Mouse (Mus musculus) midbrain, embryonic 13.5 days (tissue): ENCODE measurements around the gene Hypm. TPM values are rescaled to one million over a fixed set of nuclear protein-coding genes. Genes with fewer than 3 reads are reported as not detected.

Experiments used
- ATAC-seq: fragments of 200-750 bp; cut with Nextera tagmentation; 2 replicates; pipeline ENCODE4 v1.8.0; 2017; ENCODE audit warnings: mild to moderate bottlenecking, moderate TSS enrichment, moderate library complexity
- H3K27ac ChIP-seq: fragments of 300-500 bp; sonication (generic); 2 replicates; pipeline ENCODE4 v1.5.1; 2015; ENCODE audit warnings: inconsistent platforms, mild to moderate bottlenecking, moderate library complexity
- H3K27me3 ChIP-seq: fragments of 300-500 bp; sonication (generic); 2 replicates; pipeline ENCODE4 v1.6.1; 2015; ENCODE audit warnings: mild to moderate bottlenecking, inconsistent platforms
- H3K36me3 ChIP-seq: fragments of 300-500 bp; sonication (generic); 2 replicates; pipeline ENCODE4 v1.6.1; 2015; ENCODE audit warnings: mild to moderate bottlenecking, inconsistent platforms
- H3K4me1 ChIP-seq: fragments of 300-500 bp; sonication (generic); replicated peaks from 2 replicates; pipeline ENCODE4 v1.6.1; 2015; ENCODE audit warnings: inconsistent platforms
- H3K4me2 ChIP-seq: fragments of 300-500 bp; sonication (generic); replicated peaks from 2 replicates; pipeline ENCODE4 v1.6.1; 2015; ENCODE audit warnings: moderate library complexity, mild to moderate bottlenecking, inconsistent platforms
- H3K4me3 ChIP-seq: fragments of 300-500 bp; sonication (generic); replicated peaks from 2 replicates; pipeline ENCODE4 v1.5.1; 2015; ENCODE audit warnings: mild to moderate bottlenecking, inconsistent platforms
- H3K9ac ChIP-seq: fragments of 300-500 bp; sonication (generic); replicated peaks from 2 replicates; pipeline ENCODE4 v1.6.1; 2015; ENCODE audit warnings: mild to moderate bottlenecking, inconsistent platforms
- H3K9me3 ChIP-seq: fragments of 300-500 bp; sonication (generic); 2 replicates; pipeline ENCODE4 v1.6.1; 2016; ENCODE audit warnings: mild to moderate bottlenecking, inconsistent platforms
- WGBS: fragments of 180-500 bp; shearing (Covaris S2); methylation state at CpG from one replicate; pipeline ENCODE4 v1.1.7; 2015; 5-methylcytosine and 5-hydroxymethylcytosine counted together
- polyA plus RNA-seq: library from polyadenylated mRNA; unstranded; fragments of >200 nt; fragmentation: Nextera tagmentation; extraction: Ambion mirVana; gene quantifications from 2 replicates; pipeline ENCODE4 v1.2.1, GENCODE M21; 2015

Gene Hypm
- not detected in 2 replicates for polyA plus RNA-seq

GRCm38 (mm10) chrX:9846628-9847027 is at the start of gene Hypm:
Gene Hypm (plus strand): TSS chrX:9846928.
- no peak within 1 kb of the TSS for H3K4me2 ChIP-seq
- H3K4me3 ChIP-seq, result no peak within 1 kb of the TSS
- no peak within 1 kb of the TSS for H3K27ac ChIP-seq
- H3K9ac ChIP-seq, result no peak within 1 kb of the TSS
- no peaks in the 10 kb centered on the region for H3K4me1 ChIP-seq
- ATAC-seq, result no peak
- no peaks in the 10 kb centered on the region for H3K36me3 ChIP-seq
- 73% methylated on average over 3 of the region's 3 CpGs for WGBS
- no peaks in the 10 kb centered on the region for H3K27me3 ChIP-seq
- H3K9me3 ChIP-seq, result no peaks in the 10 kb centered on the region

GRCm38 (mm10) chrX:9810101-9810500 is 36.6 kb upstream of the Hypm start:
- no peak for ATAC-seq
- Histone ChIP-seq H3K4me2 (no peak overlapping the region), H3K4me3 (no peak overlapping the region), H3K9ac (no peak overlapping the region), H3K27ac (no peak overlapping the region), H3K9me3 (no peaks in the 10 kb centered on the region), H3K4me1 (no peaks in the 10 kb centered on the region), H3K36me3 (no peaks in the 10 kb centered on the region), H3K27me3 (no peaks in the 10 kb centered on the region)
- 83% methylated on average over 1 of the region's 1 CpGs for WGBS

GRCm38 (mm10) chrX:9812469-9812868 is 34.3 kb upstream of the Hypm start:
- Histone ChIP-seq H3K27ac (no peak overlapping the region), H3K36me3 (no peaks in the 10 kb centered on the region), H3K27me3 (no peaks in the 10 kb centered on the region), H3K4me3 (no peak overlapping the region), H3K9ac (no peak overlapping the region), H3K9me3 (no peaks in the 10 kb centered on the region), H3K4me1 (no peaks in the 10 kb centered on the region), H3K4me2 (no peak overlapping the region)
- no peak for ATAC-seq

- no peak overlapping the region for H3K4me2 ChIP-seq
- 73% methylated on average over 2 of the region's 2 CpGs for WGBS
- H3K36me3 ChIP-seq, result no peaks in the 10 kb centered on the region
- H3K9ac ChIP-seq, result no peak overlapping the region
- no peaks in the 10 kb centered on the region for H3K9me3 ChIP-seq
- no peak overlapping the region for H3K27ac ChIP-seq
- no peak for ATAC-seq
- H3K4me1 ChIP-seq, result no peaks in the 10 kb centered on the region
- no peaks in the 10 kb centered on the region for H3K27me3 ChIP-seq
- no peak overlapping the region for H3K4me3 ChIP-seq
Measured at GRCm38 (mm10) chrX:9834779-9835178, 11.9 kb upstream of the Hypm start.

GRCm38 (mm10) chrX:9849403-9849802 is 2.7 kb downstream of the Hypm start, which contains the start of gene H2al3:
Gene H2al3 (plus strand): TSS chrX:9849703.
- no peaks in the 10 kb centered on the region for H3K36me3 ChIP-seq
- H3K9me3 ChIP-seq, result no peaks in the 10 kb centered on the region
- no peak within 1 kb of the TSS for H3K27ac ChIP-seq
- no peak within 1 kb of the TSS for H3K9ac ChIP-seq
- H3K4me2 ChIP-seq, result no peak within 1 kb of the TSS
- no peak within 1 kb of the TSS for H3K4me3 ChIP-seq
- H3K4me1 ChIP-seq, result no peaks in the 10 kb centered on the region
- ATAC-seq, result no peak
- no peaks in the 10 kb centered on the region for H3K27me3 ChIP-seq
- 43% methylated on average over 1 of the region's 1 CpGs for WGBS

- H3K4me1 ChIP-seq, result no peaks in the 10 kb centered on the region
- H3K9me3 ChIP-seq, result no peaks in the 10 kb centered on the region
- 88% methylated on average over 2 of the region's 2 CpGs for WGBS
- no peak overlapping the region for H3K4me2 ChIP-seq
- H3K36me3 ChIP-seq, result no peaks in the 10 kb centered on the region
- no peak for ATAC-seq
- no peak overlapping the region for H3K4me3 ChIP-seq
- no peak overlapping the region for H3K27ac ChIP-seq
- no peak overlapping the region for H3K9ac ChIP-seq
- no peaks in the 10 kb centered on the region for H3K27me3 ChIP-seq
Measured at GRCm38 (mm10) chrX:9861859-9862258, 15.1 kb downstream of the Hypm start.

- Histone ChIP-seq H3K9me3 (no peaks in the 10 kb centered on the region), H3K4me1 (no peaks in the 10 kb centered on the region), H3K4me2 (no peak overlapping the region), H3K27ac (no peak overlapping the region), H3K9ac (no peak overlapping the region), H3K36me3 (no peaks in the 10 kb centered on the region), H3K4me3 (no peak overlapping the region), H3K27me3 (no peaks in the 10 kb centered on the region)
- WGBS, result 91% methylated on average over 2 of the region's 2 CpGs
- no peak for ATAC-seq
Measured at GRCm38 (mm10) chrX:9875519-9875918, 28.8 kb downstream of the Hypm start.

- H3K36me3 ChIP-seq, result no peaks in the 10 kb centered on the region
- ATAC-seq, result no peak
- WGBS, result 69% methylated on average over 2 of the region's 2 CpGs
- no peak within 1 kb of the TSS for H3K9ac ChIP-seq
- H3K27me3 ChIP-seq, result no peaks in the 10 kb centered on the region
- no peaks in the 10 kb centered on the region for H3K9me3 ChIP-seq
- H3K4me1 ChIP-seq, result no peaks in the 10 kb centered on the region
- no peak within 1 kb of the TSS for H3K4me3 ChIP-seq
- H3K27ac ChIP-seq, result no peak within 1 kb of the TSS
- no peak within 1 kb of the TSS for H3K4me2 ChIP-seq
Measured at GRCm38 (mm10) chrX:9885322-9885721, 38.6 kb downstream of the Hypm start, which contains the start of gene Sytl5. Gene Sytl5 (plus strand): TSS chrX:9885622.

Other genes with a start within 250 kb of the Hypm start
- 22.6 and 23.6 TPM in 2 replicates for gene Dynlt3, start 183.9 kb upstream of the Hypm start, polyA plus RNA-seq
- gene H2al3, start 2.8 kb downstream of the Hypm start, polyA plus RNA-seq, result not detected in 2 replicates
- 0.36 and 0.67 TPM in 2 replicates for gene Sytl5, start 38.7 kb downstream of the Hypm start, polyA plus RNA-seq